Mouse (Mus musculus) kidney, postnatal 0 days (tissue): ENCODE data around the gene Ocrl. TPM values are rescaled to one million over a fixed set of nuclear protein-coding genes. Genes with fewer than 3 reads are reported as not detected.

Source experiments
- ATAC-seq: fragments of 200-750 bp; cut with Nextera tagmentation; replicated peaks from 2 replicates; pipeline ENCODE4 v1.8.0; 2017; ENCODE audit warnings: low read depth, moderate number of reproducible peaks, moderate TSS enrichment, moderate library complexity; ENCODE audit not compliant: low FRiP score
- DNase-seq: peaks from one replicate; pipeline ENCODE4 v3.0.0-alpha.2; 2016; ENCODE audit warnings: low spot score
- H3K27ac ChIP-seq: fragments of 300-500 bp; sonication (generic); 2 replicates; pipeline ENCODE4 v1.5.1; 2014; ENCODE audit warnings: mild to moderate bottlenecking
- H3K27me3 ChIP-seq: fragments of 300-500 bp; sonication (generic); 2 replicates; pipeline ENCODE4 v1.6.1; 2014; ENCODE audit warnings: low read length, mixed read lengths; ENCODE audit not compliant: insufficient read depth
- H3K36me3 ChIP-seq: fragments of 300-500 bp; sonication (generic); 2 replicates; pipeline ENCODE4 v1.6.1; 2014; ENCODE audit warnings: low read length, mixed read lengths; ENCODE audit not compliant: insufficient read depth
- H3K4me1 ChIP-seq: fragments of 300-500 bp; sonication (generic); replicated peaks from 2 replicates; pipeline ENCODE4 v1.6.1; 2014; ENCODE audit warnings: antibody characterized with exemption, low read length, mixed read lengths; ENCODE audit not compliant: insufficient read depth
- H3K4me2 ChIP-seq: fragments of 300-500 bp; sonication (generic); 2 replicates; pipeline ENCODE4 v1.6.1; 2014; ENCODE audit warnings: mild to moderate bottlenecking, low read length, moderate library complexity, mixed read lengths
- H3K4me3 ChIP-seq: fragments of 300-500 bp; sonication (generic); replicated peaks from 2 replicates; pipeline ENCODE4 v1.5.1; 2014; ENCODE audit warnings: low read depth, low read length
- H3K9ac ChIP-seq: fragments of 300-500 bp; sonication (generic); 2 replicates; pipeline ENCODE4 v1.6.1; 2014; ENCODE audit warnings: low read depth, low read length
- H3K9me3 ChIP-seq: fragments of 300-500 bp; sonication (generic); replicated peaks from 2 replicates; pipeline ENCODE4 v1.6.1; 2016; ENCODE audit warnings: low read length, inconsistent platforms, mixed read lengths
- CTCF ChIP-seq: IDR thresholded peaks from 2 replicates; pipeline ENCODE4 v1.5.1; 2016; ENCODE audit warnings: antibody characterized with exemption, low read depth, mild to moderate bottlenecking, moderate library complexity
- WGBS: fragments of 180-500 bp; shearing (Covaris S2); extraction: QIAGEN DNeasy Blood & Tissue Kit; methylation state at CpG from one replicate; pipeline ENCODE4 v1.1.7; 2014; 5-methylcytosine and 5-hydroxymethylcytosine counted together
- polyA plus RNA-seq: library from polyadenylated mRNA; unstranded; fragments of >200 nt; fragmentation: Nextera tagmentation; extraction: Ambion mirVana; gene quantifications from 2 replicates; pipeline ENCODE4 v1.2.1, GENCODE M21; 2015

Gene Ocrl
- polyA plus RNA-seq, 1 experiment from 2014 or later, result 13.2 TPM

DNA sequence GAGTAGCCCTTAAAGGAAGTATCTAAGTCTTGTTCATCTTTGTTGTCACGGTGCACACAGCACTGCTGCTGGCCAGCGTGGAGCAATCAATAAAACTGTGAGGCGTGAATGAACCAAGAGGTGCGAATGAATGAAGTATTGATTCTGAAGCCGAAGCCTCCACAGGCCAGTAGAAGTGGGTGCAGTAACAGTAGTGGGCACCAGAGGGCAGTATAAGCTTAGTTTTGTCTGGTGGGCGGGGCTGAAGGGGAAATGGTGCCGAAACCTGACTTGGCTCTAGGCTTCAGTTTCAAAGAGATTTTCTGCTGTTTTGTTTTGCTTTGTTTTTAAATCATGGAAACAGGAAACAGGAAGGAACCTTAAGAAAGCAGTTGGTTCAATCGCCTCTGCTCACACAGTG, 80.4 kb downstream of the Ocrl start:
- Histone ChIP-seq H3K4me3 (no peak overlapping the region), H3K27me3 (no peaks in the 10 kb centered on the region), H3K4me1 (no peaks in the 10 kb centered on the region), H3K27ac (no peak overlapping the region), H3K36me3 (no peaks in the 10 kb centered on the region), H3K9me3 (no peaks in the 10 kb centered on the region), H3K9ac (no peak overlapping the region), H3K4me2 (0 out of 2 replicates have a peak overlapping the region, but pooled peaks have one; percentile 16)
- TF ChIP-seq CTCF, result peak; percentile 88
- WGBS, result 25% methylated on average over 8 of the region's 8 CpGs
- DNase-seq (peak; percentile 70), ATAC-seq (no peak)

GRCm38 (mm10) chrX:47998412-47998811, 86.2 kb downstream of the Ocrl start:
- Histone ChIP-seq H3K9ac (no peak overlapping the region), H3K27me3 (no peaks in the 10 kb centered on the region), H3K9me3 (no peaks in the 10 kb centered on the region), H3K27ac (no peak overlapping the region), H3K36me3 (no peaks in the 10 kb centered on the region), H3K4me2 (no peak overlapping the region), H3K4me1 (no peaks in the 10 kb centered on the region), H3K4me3 (no peak overlapping the region)
- no peak for DNase-seq
- no peak for ATAC-seq
- TF ChIP-seq CTCF, result no peak
- WGBS, result 65% methylated on average over 8 of the region's 8 CpGs

GRCm38 (mm10) chrX:48001151-48001550, 89.0 kb downstream of the Ocrl start:
- TF ChIP-seq CTCF, result no peak
- Histone ChIP-seq H3K9ac (no peak overlapping the region), H3K27me3 (no peaks in the 10 kb centered on the region), H3K36me3 (no peaks in the 10 kb centered on the region), H3K9me3 (no peaks in the 10 kb centered on the region), H3K27ac (no peak overlapping the region), H3K4me1 (no peaks in the 10 kb centered on the region), H3K4me2 (no peak overlapping the region), H3K4me3 (no peak overlapping the region)
- ATAC-seq (no peak), DNase-seq (no peak)
- 71% methylated on average over 7 of the region's 7 CpGs for WGBS

GRCm38 (mm10) chrX:48004786-48005185, 92.6 kb downstream of the Ocrl start:
- Histone ChIP-seq H3K27me3 (no peaks in the 10 kb centered on the region), H3K4me2 (no peak overlapping the region), H3K9me3 (no peaks in the 10 kb centered on the region), H3K36me3 (no peaks in the 10 kb centered on the region), H3K4me3 (no peak overlapping the region), H3K4me1 (no peaks in the 10 kb centered on the region), H3K9ac (no peak overlapping the region), H3K27ac (no peak overlapping the region)
- TF ChIP-seq CTCF, result no peak
- no peak for ATAC-seq
- 59% methylated on average over 1 of the region's 1 CpGs for WGBS
- no peak for DNase-seq

DNA sequence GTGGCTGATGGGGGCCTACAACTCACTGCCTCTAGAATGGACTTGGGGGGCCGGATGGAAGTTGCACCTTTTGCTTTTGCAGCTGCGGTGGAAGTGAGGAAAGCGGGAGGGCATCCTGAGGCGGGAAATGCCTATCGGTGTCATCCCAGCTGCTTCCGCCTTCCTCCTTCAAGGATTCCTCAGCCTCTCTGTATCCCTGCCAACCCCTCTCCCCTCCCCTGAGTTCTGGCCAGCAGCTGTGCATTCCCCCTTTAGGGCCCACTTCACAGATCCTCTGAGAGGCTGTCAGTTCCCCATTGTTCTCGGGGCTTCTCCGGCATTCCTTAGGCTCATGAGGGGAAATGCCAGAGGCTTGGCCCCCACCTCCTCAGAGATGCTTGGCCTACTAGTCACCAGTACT, 93.9 kb downstream of the Ocrl start:
- Histone ChIP-seq H3K27me3 (no peaks in the 10 kb centered on the region), H3K4me3 (no peak overlapping the region), H3K9ac (no peak overlapping the region), H3K27ac (no peak overlapping the region), H3K4me1 (no peaks in the 10 kb centered on the region), H3K36me3 (no peaks in the 10 kb centered on the region), H3K4me2 (no peak overlapping the region), H3K9me3 (no peaks in the 10 kb centered on the region)
- DNase-seq (peak; percentile 34), ATAC-seq (no peak)
- TF ChIP-seq CTCF, result no peak
- 80% methylated on average over 8 of the region's 8 CpGs for WGBS

- Histone ChIP-seq H3K27me3 (no peaks in the 10 kb centered on the region), H3K4me3 (no peak overlapping the region), H3K4me1 (no peaks in the 10 kb centered on the region), H3K4me2 (no peak overlapping the region), H3K9me3 (no peaks in the 10 kb centered on the region), H3K27ac (no peak overlapping the region), H3K36me3 (no peaks in the 10 kb centered on the region), H3K9ac (no peak overlapping the region)
- ATAC-seq, result no peak
- 92% methylated on average over 3 of the region's 3 CpGs for WGBS
- DNase-seq, result no peak
- no peak for TF ChIP-seq CTCF
Measured at GRCm38 (mm10) chrX:48011656-48012055, 99.5 kb downstream of the Ocrl start.

Other genes starting within 250 kb of the Ocrl start
- 17.3 and 18.1 TPM in 2 replicates for gene Smarca1, start 19.4 kb upstream of the Ocrl start, polyA plus RNA-seq
- gene Apln, start 122.5 kb downstream of the Ocrl start, polyA plus RNA-seq, result 6.1 and 6.2 TPM in 2 replicates
- gene Xpnpep2, start 196.3 kb downstream of the Ocrl start, polyA plus RNA-seq, result 12.7 and 14.0 TPM in 2 replicates
- 1.1 and 1.2 TPM in 2 replicates for gene Sash3, start 234.0 kb downstream of the Ocrl start, polyA plus RNA-seq